Mouse (Mus musculus): ENCODE data around the gene Rcbtb2. TPM values are rescaled to one million over a fixed set of nuclear protein-coding genes. Genes with fewer than 3 reads are reported as not detected.

Rcbtb2 gene
- polyA plus RNA-seq, 1 experiment from 2014 or later, result 90.1 TPM

- Histone ChIP-seq H3K27me3 (no peaks in the 10 kb centered on the region), H3K36me3 (peaks cover 84% of the 10 kb centered on the region), H3K4me2 (no peak overlapping the region), H3K4me3 (no peak overlapping the region), H3K9ac (no peak overlapping the region), H3K4me1 (0 out of 2 replicates have a peak, but pooled peaks cover 3% of the 10 kb centered on the region), H3K27ac (no peak overlapping the region), H3K9me3 (no peaks in the 10 kb centered on the region)
- WGBS, result 91% methylated on average over 10 of the region's 10 CpGs
- ATAC-seq (ENCODE audit: insufficient number of reproducible peaks, low FRiP score, low TSS enrichment, low read depth), result no peak
Observed at GRCm38 (mm10) chr14:73163363-73163998, 40.6 kb downstream of the Rcbtb2 start.

GRCm38 (mm10) chr14:73165136-73165535 is 42.3 kb downstream of the Rcbtb2 start:
- peaks cover 76% of the 10 kb centered on the region for H3K36me3 ChIP-seq
- no peak overlapping the region for H3K4me2 ChIP-seq
- H3K9me3 ChIP-seq, result no peaks in the 10 kb centered on the region
- no peaks in the 10 kb centered on the region for H3K27me3 ChIP-seq
- ATAC-seq (ENCODE audit: insufficient number of reproducible peaks, low FRiP score, low TSS enrichment, low read depth), result no peak
- H3K4me1 ChIP-seq, result 0 out of 2 replicates have a peak, but pooled peaks cover 3% of the 10 kb centered on the region
- H3K9ac ChIP-seq, result no peak overlapping the region
- no peak overlapping the region for H3K4me3 ChIP-seq
- no peak overlapping the region for H3K27ac ChIP-seq
- WGBS, result 86% methylated on average over 6 of the region's 6 CpGs

GRCm38 (mm10) chr14:73168605-73169004 is 45.8 kb downstream of the Rcbtb2 start:
- Histone ChIP-seq H3K4me2 (no peak overlapping the region), H3K4me1 (0 out of 2 replicates have a peak, but pooled peaks cover 2% of the 10 kb centered on the region), H3K27me3 (no peaks in the 10 kb centered on the region), H3K36me3 (peaks cover 81% of the 10 kb centered on the region), H3K9me3 (no peaks in the 10 kb centered on the region), H3K27ac (no peak overlapping the region), H3K9ac (no peak overlapping the region), H3K4me3 (no peak overlapping the region)
- WGBS, result 78% methylated on average over 6 of the region's 6 CpGs
- no peak for ATAC-seq (ENCODE audit: insufficient number of reproducible peaks, low FRiP score, low TSS enrichment, low read depth)

GRCm38 (mm10) chr14:73169926-73170844 is 47.3 kb downstream of the Rcbtb2 start:
- Histone ChIP-seq H3K27me3 (no peaks in the 10 kb centered on the region), H3K27ac (no peak overlapping the region), H3K36me3 (peaks cover 71% of the 10 kb centered on the region), H3K4me3 (no peak overlapping the region), H3K9me3 (no peaks in the 10 kb centered on the region), H3K4me1 (peaks cover 9% of the 10 kb centered on the region; the same call in 1 of the 2 replicates), H3K9ac (no peak overlapping the region), H3K4me2 (no peak overlapping the region)
- no peak for ATAC-seq (ENCODE audit: insufficient number of reproducible peaks, low FRiP score, low TSS enrichment, low read depth)
- 83% methylated on average over 13 of the region's 13 CpGs for whole genome bisulfite sequencing

GRCm38 (mm10) chr14:73172196-73173011 is 49.6 kb downstream of the Rcbtb2 start:
- Histone ChIP-seq H3K4me1 (peaks cover 9% of the 10 kb centered on the region; the same call in 1 of the 2 replicates), H3K9ac (no peak overlapping the region), H3K4me3 (no peak overlapping the region), H3K27me3 (no peaks in the 10 kb centered on the region), H3K9me3 (no peaks in the 10 kb centered on the region), H3K36me3 (peaks cover 75% of the 10 kb centered on the region), H3K27ac (no peak overlapping the region), H3K4me2 (no peak overlapping the region)
- WGBS, result 74% methylated on average over 12 of the region's 12 CpGs
- no peak for ATAC-seq (ENCODE audit: insufficient number of reproducible peaks, low FRiP score, low TSS enrichment, low read depth)

- H3K9me3 ChIP-seq, result no peaks in the 10 kb centered on the region
- H3K9ac ChIP-seq, result no peak overlapping the region
- no peak for ATAC-seq (ENCODE audit: insufficient number of reproducible peaks, low FRiP score, low TSS enrichment, low read depth)
- WGBS, result 83% methylated on average over 11 of the region's 11 CpGs
- H3K27ac ChIP-seq, result no peak overlapping the region
- H3K27me3 ChIP-seq, result no peaks in the 10 kb centered on the region
- H3K4me3 ChIP-seq, result no peak overlapping the region
- H3K4me1 ChIP-seq, result peaks cover 9% of the 10 kb centered on the region; the same call in 1 of the 2 replicates
- no peak overlapping the region for H3K4me2 ChIP-seq
- H3K36me3 ChIP-seq, result peaks cover 76% of the 10 kb centered on the region
Observed at GRCm38 (mm10) chr14:73173662-73174061, 50.8 kb downstream of the Rcbtb2 start.

- Histone ChIP-seq H3K4me1 (peaks cover 9% of the 10 kb centered on the region; the same call in 1 of the 2 replicates), H3K4me3 (no peak overlapping the region), H3K9me3 (no peaks in the 10 kb centered on the region), H3K9ac (no peak overlapping the region), H3K27me3 (no peaks in the 10 kb centered on the region), H3K27ac (no peak overlapping the region), H3K4me2 (no peak overlapping the region), H3K36me3 (peaks cover 81% of the 10 kb centered on the region)
- 59% methylated on average over 7 of the region's 7 CpGs for WGBS
- ATAC-seq (ENCODE audit: insufficient number of reproducible peaks, low FRiP score, low TSS enrichment, low read depth), result no peak
Observed at GRCm38 (mm10) chr14:73174091-73174995, 51.5 kb downstream of the Rcbtb2 start.

GRCm38 (mm10) chr14:73175031-73175430 is 52.2 kb downstream of the Rcbtb2 start:
- Histone ChIP-seq H3K27ac (no peak overlapping the region), H3K4me3 (no peak overlapping the region), H3K4me2 (no peak overlapping the region), H3K36me3 (peaks cover 84% of the 10 kb centered on the region), H3K9me3 (no peaks in the 10 kb centered on the region), H3K4me1 (peaks cover 9% of the 10 kb centered on the region; the same call in 1 of the 2 replicates), H3K27me3 (no peaks in the 10 kb centered on the region), H3K9ac (no peak overlapping the region)
- ATAC-seq (ENCODE audit: insufficient number of reproducible peaks, low FRiP score, low TSS enrichment, low read depth), result no peak
- WGBS, result 80% methylated on average over 1 of the region's 1 CpGs

- Histone ChIP-seq H3K9me3 (no peaks in the 10 kb centered on the region), H3K4me1 (peaks cover 9% of the 10 kb centered on the region; the same call in 1 of the 2 replicates), H3K27me3 (no peaks in the 10 kb centered on the region), H3K9ac (no peak overlapping the region), H3K36me3 (peaks cover 76% of the 10 kb centered on the region), H3K4me2 (no peak overlapping the region), H3K27ac (no peak overlapping the region), H3K4me3 (no peak overlapping the region)
- ATAC-seq (ENCODE audit: insufficient number of reproducible peaks, low FRiP score, low TSS enrichment, low read depth), result no peak
- 87% methylated on average over 6 of the region's 6 CpGs for WGBS
Observed at GRCm38 (mm10) chr14:73175814-73176213, 53.0 kb downstream of the Rcbtb2 start.

GRCm38 (mm10) chr14:73176266-73176665 is 53.4 kb downstream of the Rcbtb2 start:
- peaks cover 9% of the 10 kb centered on the region; the same call in 1 of the 2 replicates for H3K4me1 ChIP-seq

GRCm38 (mm10) chr14:73177961-73178360 is 55.1 kb downstream of the Rcbtb2 start:
- Histone ChIP-seq H3K27me3 (no peaks in the 10 kb centered on the region), H3K27ac (no peak overlapping the region), H3K4me3 (no peak overlapping the region), H3K4me2 (no peak overlapping the region), H3K9me3 (no peaks in the 10 kb centered on the region), H3K4me1 (peaks cover 9% of the 10 kb centered on the region; the same call in 1 of the 2 replicates), H3K36me3 (peaks cover 73% of the 10 kb centered on the region), H3K9ac (no peak overlapping the region)
- ATAC-seq (ENCODE audit: insufficient number of reproducible peaks, low FRiP score, low TSS enrichment, low read depth), result no peak
- WGBS, result 84% methylated on average over 11 of the region's 11 CpGs

More at GRCm38 (mm10) chr14:73176266-73176665, 53.4 kb downstream of the Rcbtb2 start:
- H3K36me3 ChIP-seq, result peaks cover 74% of the 10 kb centered on the region
- no peak overlapping the region for H3K4me2 ChIP-seq
- H3K27me3 ChIP-seq, result no peaks in the 10 kb centered on the region
- 86% methylated on average over 5 of the region's 5 CpGs for WGBS
- H3K4me3 ChIP-seq, result no peak overlapping the region
- no peak overlapping the region for H3K27ac ChIP-seq
- no peak overlapping the region for H3K9ac ChIP-seq
- no peaks in the 10 kb centered on the region for H3K9me3 ChIP-seq
- ATAC-seq (ENCODE audit: insufficient number of reproducible peaks, low FRiP score, low TSS enrichment, low read depth), result no peak
